Mouse (Mus musculus): ENCODE results near the gene Etfbkmt. TPM values are rescaled to one million over a fixed set of nuclear protein-coding genes. Genes with fewer than 3 reads are reported as not detected.

The Etfbkmt gene
- polyA plus RNA-seq (2011; ENCODE audit: insufficient read depth, insufficient read length, low read depth, missing spikeins) = 24.5 and 25.8 TPM in 2 replicates

DNA sequence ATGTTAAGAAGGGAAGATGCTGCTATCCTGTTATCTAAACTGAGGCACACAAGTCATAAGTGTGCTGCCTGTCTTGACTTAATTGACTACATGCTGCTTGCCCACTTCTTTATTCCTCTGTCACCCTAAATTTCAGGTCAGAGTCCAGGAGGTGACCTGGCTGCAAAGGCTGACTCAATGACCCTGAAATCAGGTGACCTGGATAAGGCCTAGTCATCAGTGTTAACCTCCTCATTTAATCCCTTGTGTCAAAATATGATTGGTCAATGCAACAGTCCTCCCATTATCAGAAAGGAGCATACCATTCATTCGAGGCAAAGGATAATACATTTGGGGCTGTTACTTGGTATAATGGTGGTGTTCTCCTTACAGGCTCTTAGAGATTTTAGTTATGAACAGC is at the start of gene Etfbkmt:
TSS of gene Etfbkmt (plus strand) at position 379 of the 400 bp plus-strand sequence.
- TF ChIP-seq POLR2A (IDR thresholded peaks at IDR 0.05; ENCODE audit: insufficient read depth, low read length) = no peak
- TF ChIP-seq EP300 (IDR thresholded peaks at IDR 0.05; ENCODE audit: insufficient read depth, low read depth, low read length) = no peak
- TF ChIP-seq CTCF (IDR thresholded peaks at IDR 0.05; ENCODE audit: low read depth, low read length) = no peak
- Histone ChIP-seq H3K27me3 (ENCODE audit: control insufficient read depth, insufficient read depth, low read length, poor library complexity, severe bottlenecking) (no peaks in the 10 kb centered on the region), H3K4me1 (ENCODE audit: control insufficient read depth, insufficient read depth, low read length) (no peaks in the 10 kb centered on the region), H3K36me3 (ENCODE audit: control insufficient read depth, insufficient read depth, low read length, poor library complexity, severe bottlenecking) (peaks cover 5% of the 10 kb centered on the region), H3K9ac (ENCODE audit: low read depth, poor library complexity, severe bottlenecking) (no peak within 1 kb of the TSS), H3K9me3 (replicated peaks; ENCODE audit: control insufficient read depth, insufficient read depth, low read length, poor library complexity, severe bottlenecking) (no peaks in the 10 kb centered on the region), H3K4me3 (ENCODE audit: low read depth, low read length) (no peak within 1 kb of the TSS), H3K27ac (ENCODE audit: insufficient read depth, low read length) (no peak within 1 kb of the TSS)

DNA sequence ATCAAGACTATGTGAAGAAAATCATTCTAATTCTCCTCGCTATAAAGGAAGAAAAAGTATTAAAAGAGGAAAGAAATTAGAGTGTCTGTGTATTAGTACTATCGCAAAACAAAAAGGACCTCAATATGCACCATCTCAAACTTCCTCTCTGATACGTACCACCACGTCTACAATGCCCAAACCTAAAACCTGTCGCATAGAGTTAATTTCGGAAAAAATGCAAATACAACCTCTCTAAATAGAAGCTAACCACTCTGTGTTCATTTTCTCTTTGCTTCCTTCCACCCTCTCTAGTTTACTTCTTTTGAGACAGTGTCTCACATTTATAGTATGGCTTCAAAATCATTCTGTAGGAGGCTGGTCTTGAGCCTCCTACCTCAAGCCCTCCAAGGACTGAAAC is 47.2 kb upstream of the Etfbkmt start:
- Histone ChIP-seq H3K9ac (ENCODE audit: low read depth, poor library complexity, severe bottlenecking) (no peak overlapping the region), H3K27me3 (ENCODE audit: control insufficient read depth, insufficient read depth, low read length, poor library complexity, severe bottlenecking) (no peaks in the 10 kb centered on the region), H3K4me3 (ENCODE audit: low read depth, low read length) (no peak overlapping the region), H3K36me3 (ENCODE audit: control insufficient read depth, insufficient read depth, low read length, poor library complexity, severe bottlenecking) (no peaks in the 10 kb centered on the region), H3K4me1 (ENCODE audit: control insufficient read depth, insufficient read depth, low read length) (no peaks in the 10 kb centered on the region), H3K9me3 (replicated peaks; ENCODE audit: control insufficient read depth, insufficient read depth, low read length, poor library complexity, severe bottlenecking) (no peaks in the 10 kb centered on the region), H3K27ac (ENCODE audit: insufficient read depth, low read length) (no peak overlapping the region)
- TF ChIP-seq POLR2A (IDR thresholded peaks at IDR 0.05; ENCODE audit: insufficient read depth, low read length) = no peak
- TF ChIP-seq EP300 (IDR thresholded peaks at IDR 0.05; ENCODE audit: insufficient read depth, low read depth, low read length) = no peak
- no peak for TF ChIP-seq CTCF (IDR thresholded peaks at IDR 0.05; ENCODE audit: low read depth, low read length)

DNA sequence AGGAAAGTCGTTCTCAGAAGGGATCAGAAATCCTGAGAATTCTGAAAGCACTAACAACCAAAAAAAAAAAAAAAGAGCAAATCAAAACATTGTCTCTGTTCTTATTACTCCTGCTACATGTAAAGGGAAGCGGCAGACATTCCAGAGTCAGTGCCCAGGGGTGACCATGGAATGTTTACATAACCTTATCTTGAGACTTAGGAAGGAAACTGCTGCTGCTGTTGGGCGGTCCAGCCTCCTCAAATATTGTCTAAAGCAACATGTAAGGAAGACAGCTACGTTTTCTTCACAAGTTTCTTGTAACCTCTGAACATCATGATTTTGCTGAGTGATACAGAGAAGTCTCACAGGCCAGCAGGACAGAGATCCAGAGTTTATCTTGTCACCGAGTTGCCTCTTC is 46.2 kb upstream of the Etfbkmt start:
- Histone ChIP-seq H3K9ac (ENCODE audit: low read depth, poor library complexity, severe bottlenecking) (no peak overlapping the region), H3K9me3 (replicated peaks; ENCODE audit: control insufficient read depth, insufficient read depth, low read length, poor library complexity, severe bottlenecking) (no peaks in the 10 kb centered on the region), H3K36me3 (ENCODE audit: control insufficient read depth, insufficient read depth, low read length, poor library complexity, severe bottlenecking) (no peaks in the 10 kb centered on the region), H3K27ac (ENCODE audit: insufficient read depth, low read length) (no peak overlapping the region), H3K4me3 (ENCODE audit: low read depth, low read length) (no peak overlapping the region), H3K27me3 (ENCODE audit: control insufficient read depth, insufficient read depth, low read length, poor library complexity, severe bottlenecking) (no peaks in the 10 kb centered on the region), H3K4me1 (ENCODE audit: control insufficient read depth, insufficient read depth, low read length) (no peaks in the 10 kb centered on the region)
- no peak for TF ChIP-seq POLR2A (IDR thresholded peaks at IDR 0.05; ENCODE audit: insufficient read depth, low read length)
- TF ChIP-seq EP300 (IDR thresholded peaks at IDR 0.05; ENCODE audit: insufficient read depth, low read depth, low read length) = no peak
- no peak for TF ChIP-seq CTCF (IDR thresholded peaks at IDR 0.05; ENCODE audit: low read depth, low read length)

DNA sequence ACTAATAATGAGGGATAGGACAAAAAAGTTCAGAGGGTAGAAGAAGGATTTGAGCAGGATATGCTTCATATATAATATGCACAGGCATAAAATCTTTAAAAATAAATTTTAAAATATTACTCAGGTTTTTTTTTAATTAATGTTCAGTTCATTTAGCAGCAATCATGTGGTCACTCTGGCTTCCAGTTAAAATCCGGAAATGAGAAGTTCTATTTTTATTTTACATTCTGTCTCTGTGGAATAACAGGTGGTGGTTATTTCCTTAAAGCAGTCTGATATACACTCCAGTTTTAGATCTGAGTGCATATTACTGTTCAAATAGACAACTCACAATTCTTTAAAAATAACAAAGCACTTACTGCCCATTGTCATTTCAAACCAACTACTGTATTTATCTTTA is 45.1 kb upstream of the Etfbkmt start:
- Histone ChIP-seq H3K4me1 (ENCODE audit: control insufficient read depth, insufficient read depth, low read length) (no peaks in the 10 kb centered on the region), H3K36me3 (ENCODE audit: control insufficient read depth, insufficient read depth, low read length, poor library complexity, severe bottlenecking) (no peaks in the 10 kb centered on the region), H3K9ac (ENCODE audit: low read depth, poor library complexity, severe bottlenecking) (no peak overlapping the region), H3K27me3 (ENCODE audit: control insufficient read depth, insufficient read depth, low read length, poor library complexity, severe bottlenecking) (no peaks in the 10 kb centered on the region), H3K27ac (ENCODE audit: insufficient read depth, low read length) (no peak overlapping the region), H3K9me3 (replicated peaks; ENCODE audit: control insufficient read depth, insufficient read depth, low read length, poor library complexity, severe bottlenecking) (no peaks in the 10 kb centered on the region), H3K4me3 (ENCODE audit: low read depth, low read length) (no peak overlapping the region)
- TF ChIP-seq POLR2A (IDR thresholded peaks at IDR 0.05; ENCODE audit: insufficient read depth, low read length) = no peak
- no peak for TF ChIP-seq EP300 (IDR thresholded peaks at IDR 0.05; ENCODE audit: insufficient read depth, low read depth, low read length)
- TF ChIP-seq CTCF (IDR thresholded peaks at IDR 0.05; ENCODE audit: low read depth, low read length) = no peak

DNA sequence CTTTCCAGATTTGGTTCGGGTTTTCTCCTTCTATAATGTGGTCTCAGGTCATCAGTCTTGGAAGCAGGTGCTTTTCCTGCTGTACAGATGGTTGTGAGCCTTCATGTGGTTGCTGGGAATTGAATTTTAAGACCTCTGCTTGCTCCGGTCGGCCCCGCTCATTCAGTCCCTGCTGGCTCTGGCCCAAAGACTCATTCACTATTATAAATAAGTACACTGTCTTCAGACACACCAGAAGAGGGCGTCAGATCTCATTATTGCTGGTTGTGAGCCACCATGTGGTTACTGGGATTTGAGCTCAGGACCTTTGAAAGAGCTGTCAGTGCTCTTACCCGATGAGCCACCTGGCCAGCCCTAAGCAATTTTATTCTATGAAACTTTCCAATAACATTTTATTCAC is 44.3 kb upstream of the Etfbkmt start:
- no peaks in the 10 kb centered on the region for H3K27me3 ChIP-seq (ENCODE audit: control insufficient read depth, insufficient read depth, low read length, poor library complexity, severe bottlenecking)
- H3K4me1 ChIP-seq (ENCODE audit: control insufficient read depth, insufficient read depth, low read length) = no peaks in the 10 kb centered on the region
- no peaks in the 10 kb centered on the region for H3K9me3 ChIP-seq (replicated peaks; ENCODE audit: control insufficient read depth, insufficient read depth, low read length, poor library complexity, severe bottlenecking)
- no peak overlapping the region for H3K9ac ChIP-seq (ENCODE audit: low read depth, poor library complexity, severe bottlenecking)
- no peak overlapping the region for H3K27ac ChIP-seq (ENCODE audit: insufficient read depth, low read length)
- H3K36me3 ChIP-seq (ENCODE audit: control insufficient read depth, insufficient read depth, low read length, poor library complexity, severe bottlenecking) = no peaks in the 10 kb centered on the region
- H3K4me3 ChIP-seq (ENCODE audit: low read depth, low read length) = no peak overlapping the region
- TF ChIP-seq EP300 (IDR thresholded peaks at IDR 0.05; ENCODE audit: insufficient read depth, low read depth, low read length) = no peak
- TF ChIP-seq CTCF (IDR thresholded peaks at IDR 0.05; ENCODE audit: low read depth, low read length) = no peak
- TF ChIP-seq POLR2A (IDR thresholded peaks at IDR 0.05; ENCODE audit: insufficient read depth, low read length) = no peak

DNA sequence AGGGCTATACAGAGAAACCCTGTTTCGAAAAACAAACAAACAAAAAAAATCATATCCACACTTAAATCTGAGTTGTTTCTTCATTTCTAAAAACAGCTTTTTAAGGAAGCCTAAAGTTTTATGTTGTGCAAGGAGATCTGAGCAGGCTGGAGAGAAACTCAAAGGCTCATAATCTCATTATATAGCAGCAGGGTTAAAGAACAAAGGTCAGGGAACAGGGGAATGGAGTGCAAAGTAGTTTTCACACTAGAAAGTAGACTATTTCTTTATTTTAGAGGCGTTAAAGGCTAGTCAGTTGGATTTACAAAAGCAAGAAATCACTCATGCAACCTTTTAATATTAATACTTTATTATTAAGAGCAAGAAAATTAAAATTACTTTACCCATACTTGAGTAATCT is 43.4 kb upstream of the Etfbkmt start:
- TF ChIP-seq EP300 (IDR thresholded peaks at IDR 0.05; ENCODE audit: insufficient read depth, low read depth, low read length) (no peak), POLR2A (IDR thresholded peaks at IDR 0.05; ENCODE audit: insufficient read depth, low read length) (no peak), CTCF (IDR thresholded peaks at IDR 0.05; ENCODE audit: low read depth, low read length) (no peak)
- no peak overlapping the region for H3K9ac ChIP-seq (ENCODE audit: low read depth, poor library complexity, severe bottlenecking)

More for the DNA sequence above, 43.4 kb upstream of the Etfbkmt start:
- no peak overlapping the region for H3K4me3 ChIP-seq (ENCODE audit: low read depth, low read length)
- H3K9me3 ChIP-seq (replicated peaks; ENCODE audit: control insufficient read depth, insufficient read depth, low read length, poor library complexity, severe bottlenecking) = no peaks in the 10 kb centered on the region
- no peak overlapping the region for H3K27ac ChIP-seq (ENCODE audit: insufficient read depth, low read length)
- H3K27me3 ChIP-seq (ENCODE audit: control insufficient read depth, insufficient read depth, low read length, poor library complexity, severe bottlenecking) = no peaks in the 10 kb centered on the region
- no peaks in the 10 kb centered on the region for H3K4me1 ChIP-seq (ENCODE audit: control insufficient read depth, insufficient read depth, low read length)
- H3K36me3 ChIP-seq (ENCODE audit: control insufficient read depth, insufficient read depth, low read length, poor library complexity, severe bottlenecking) = no peaks in the 10 kb centered on the region
